Mouse (Mus musculus): Measurements from ENCODE around the gene Sema4b. TPM values are rescaled to one million over a fixed set of nuclear protein-coding genes. Genes with fewer than 3 reads are reported as not detected.

The Sema4b gene
- total and polyA plus RNA-seq, 2 experiments from 2014 or later = 29.2 to 43.7 TPM

DNA sequence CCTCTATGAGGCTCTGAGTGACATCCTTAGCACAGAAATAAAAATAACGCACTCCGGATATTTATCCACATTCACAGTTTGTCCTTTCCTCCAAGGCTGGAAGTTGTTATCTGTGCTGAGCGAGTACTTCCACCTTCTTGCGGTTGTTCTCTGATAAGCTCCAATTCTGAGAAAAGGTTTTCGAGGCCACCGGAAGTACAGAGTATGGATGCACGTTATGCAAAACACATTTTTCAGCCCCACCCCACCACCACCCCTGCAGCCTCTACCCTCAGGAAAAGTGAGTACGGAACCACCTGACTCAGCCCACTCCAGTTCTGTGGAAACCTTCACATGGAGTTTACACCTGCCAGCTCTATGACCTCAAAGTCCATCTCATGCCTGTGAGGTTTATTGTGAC, 40.6 kb upstream of the Sema4b start:
- no peak overlapping the region for H3K4me2 ChIP-seq (ENCODE audit: low read depth, low read length, poor library complexity, severe bottlenecking)
- no peak for ATAC-seq (ENCODE audit: low FRiP score)
- no peak for DNase-seq (ENCODE audit: low spot score)
- no peak overlapping the region for H3K4me3 ChIP-seq (ENCODE audit: low read depth, low read length)
- H3K36me3 ChIP-seq (ENCODE audit: insufficient read depth, low read length) = no peaks in the 10 kb centered on the region
- no peak for TF ChIP-seq CTCF (IDR thresholded peaks at IDR 0.05)
- WGBS = 91% methylated on average over 8 of the region's 8 CpGs
- H3K27ac ChIP-seq (ENCODE audit: low read depth, low read length) = no peak overlapping the region
- no peaks in the 10 kb centered on the region for H3K4me1 ChIP-seq (ENCODE audit: insufficient read depth, low read length)
- H3K9ac ChIP-seq (replicated peaks; ENCODE audit: low read length, poor library complexity, severe bottlenecking) = no peak overlapping the region
- no peaks in the 10 kb centered on the region for H3K9me3 ChIP-seq (ENCODE audit: low read length)
- H3K27me3 ChIP-seq (ENCODE audit: insufficient read depth, low read length) = no peaks in the 10 kb centered on the region

DNA sequence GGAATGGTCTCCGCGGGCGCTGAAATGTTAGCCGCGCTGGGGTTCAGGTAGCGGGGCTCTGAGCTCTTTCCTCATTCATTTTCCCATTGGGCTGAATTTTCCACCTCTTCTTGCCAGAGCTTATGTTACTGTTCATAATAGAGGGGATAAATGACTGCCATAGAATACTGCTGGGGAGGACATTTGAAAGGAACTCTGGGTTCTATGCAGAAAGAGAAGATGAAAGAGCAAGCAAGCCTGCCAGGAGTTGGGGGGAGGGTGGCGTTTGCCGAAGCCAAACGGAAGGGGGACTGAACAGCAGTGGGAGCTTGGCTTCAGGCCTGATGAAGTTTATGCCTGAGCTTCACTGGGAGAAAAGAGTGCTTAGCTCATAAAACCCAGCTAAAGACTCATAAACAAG, 37.3 kb upstream of the Sema4b start:
- Histone ChIP-seq H3K9ac (replicated peaks; ENCODE audit: low read length, poor library complexity, severe bottlenecking) (no peak overlapping the region), H3K4me3 (ENCODE audit: low read depth, low read length) (no peak overlapping the region), H3K27me3 (ENCODE audit: insufficient read depth, low read length) (no peaks in the 10 kb centered on the region), H3K4me2 (ENCODE audit: low read depth, low read length, poor library complexity, severe bottlenecking) (no peak overlapping the region), H3K27ac (ENCODE audit: low read depth, low read length) (0 out of 2 replicates have a peak overlapping the region, but pooled peaks have one; percentile 47), H3K36me3 (ENCODE audit: insufficient read depth, low read length) (no peaks in the 10 kb centered on the region), H3K4me1 (ENCODE audit: insufficient read depth, low read length) (no peaks in the 10 kb centered on the region), H3K9me3 (ENCODE audit: low read length) (no peaks in the 10 kb centered on the region)
- DNase-seq (ENCODE audit: low spot score) (peak; percentile 86), ATAC-seq (ENCODE audit: low FRiP score) (peak; percentile 54; the same call in 1 of the 2 replicates)
- TF ChIP-seq CTCF (IDR thresholded peaks at IDR 0.05) = no peak
- 33% methylated on average over 9 of the region's 9 CpGs for WGBS

DNA sequence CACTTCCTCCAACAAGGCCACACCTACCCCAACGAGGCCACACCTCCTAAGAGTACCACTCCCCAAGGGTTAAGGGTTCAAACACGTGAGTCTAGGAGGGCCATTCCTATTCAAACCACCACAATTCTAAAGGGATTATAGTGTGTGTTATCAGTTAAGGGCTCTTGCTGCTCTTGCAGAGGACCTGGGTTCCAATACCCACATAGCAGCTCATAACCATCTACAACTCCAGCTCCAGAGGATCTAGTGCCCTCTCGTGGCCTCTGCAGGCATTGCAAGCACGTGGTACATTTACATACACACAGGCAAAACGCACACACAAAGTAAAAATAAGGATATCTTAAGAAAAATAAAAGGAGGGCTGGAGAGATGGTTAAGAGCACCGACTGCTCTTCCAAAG, 34.5 kb upstream of the Sema4b start:
- no peak for ATAC-seq (ENCODE audit: low FRiP score)
- no peak for DNase-seq (ENCODE audit: low spot score)
- peak; percentile 60 for TF ChIP-seq CTCF (IDR thresholded peaks at IDR 0.05)
- Histone ChIP-seq H3K36me3 (ENCODE audit: insufficient read depth, low read length) (no peaks in the 10 kb centered on the region), H3K27ac (ENCODE audit: low read depth, low read length) (no peak overlapping the region), H3K9ac (replicated peaks; ENCODE audit: low read length, poor library complexity, severe bottlenecking) (no peak overlapping the region), H3K4me3 (ENCODE audit: low read depth, low read length) (no peak overlapping the region), H3K9me3 (ENCODE audit: low read length) (no peaks in the 10 kb centered on the region), H3K4me1 (ENCODE audit: insufficient read depth, low read length) (no peaks in the 10 kb centered on the region), H3K4me2 (ENCODE audit: low read depth, low read length, poor library complexity, severe bottlenecking) (no peak overlapping the region), H3K27me3 (ENCODE audit: insufficient read depth, low read length) (no peaks in the 10 kb centered on the region)
- WGBS = 67% methylated on average over 6 of the region's 6 CpGs

DNA sequence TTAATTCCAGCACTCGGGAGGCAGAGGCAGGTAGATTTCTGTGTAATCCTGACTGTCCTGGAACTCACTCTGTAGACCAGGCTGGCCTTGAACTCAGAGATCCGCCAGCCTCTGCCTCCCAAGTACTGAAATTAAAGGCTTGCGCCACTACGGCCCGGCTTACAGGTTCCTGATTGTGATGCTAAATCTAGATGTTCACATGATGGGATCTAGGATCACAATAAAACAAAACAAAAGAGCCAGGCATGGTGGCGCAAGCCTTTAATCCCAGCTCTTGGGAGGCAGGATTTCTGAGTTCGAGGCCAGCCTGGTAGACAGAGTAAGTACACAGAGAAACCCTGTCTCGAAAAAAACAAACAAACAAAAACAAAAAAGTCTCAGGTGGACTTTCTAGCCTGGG, 33.9 kb upstream of the Sema4b start:
- Histone ChIP-seq H3K36me3 (ENCODE audit: insufficient read depth, low read length) (no peaks in the 10 kb centered on the region), H3K4me1 (ENCODE audit: insufficient read depth, low read length) (no peaks in the 10 kb centered on the region), H3K27ac (ENCODE audit: low read depth, low read length) (no peak overlapping the region), H3K27me3 (ENCODE audit: insufficient read depth, low read length) (no peaks in the 10 kb centered on the region), H3K4me3 (ENCODE audit: low read depth, low read length) (no peak overlapping the region), H3K9me3 (ENCODE audit: low read length) (no peaks in the 10 kb centered on the region), H3K4me2 (ENCODE audit: low read depth, low read length, poor library complexity, severe bottlenecking) (no peak overlapping the region), H3K9ac (replicated peaks; ENCODE audit: low read length, poor library complexity, severe bottlenecking) (no peak overlapping the region)
- 93% methylated on average over 8 of the region's 8 CpGs for WGBS
- ATAC-seq (ENCODE audit: low FRiP score) (no peak), DNase-seq (ENCODE audit: low spot score) (no peak)
- no peak for TF ChIP-seq CTCF (IDR thresholded peaks at IDR 0.05)

DNA sequence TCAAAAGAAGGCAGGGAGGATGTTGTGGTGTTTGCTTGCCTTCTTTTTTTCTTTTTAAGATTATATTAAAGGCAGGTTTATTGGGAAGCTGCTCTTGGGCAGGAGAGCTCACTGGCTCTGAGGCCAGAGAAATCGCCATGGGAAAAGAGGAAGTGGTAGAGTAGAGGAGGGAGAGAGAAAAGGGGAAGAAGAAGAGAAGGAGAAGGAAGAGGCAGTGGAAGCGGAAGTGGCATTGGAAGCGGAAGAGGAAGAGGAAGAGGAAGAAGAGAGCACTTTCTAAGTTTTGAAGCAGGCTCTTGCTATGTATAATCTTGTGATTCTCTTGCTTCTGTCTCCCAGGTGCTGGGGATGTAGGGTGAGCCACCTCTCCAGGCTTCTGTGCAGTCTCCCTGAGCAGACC, 32.0 kb upstream of the Sema4b start:
- H3K4me3 ChIP-seq (ENCODE audit: low read depth, low read length) = no peak overlapping the region
- H3K27me3 ChIP-seq (ENCODE audit: insufficient read depth, low read length) = no peaks in the 10 kb centered on the region
- H3K4me1 ChIP-seq (ENCODE audit: insufficient read depth, low read length) = no peaks in the 10 kb centered on the region
- TF ChIP-seq CTCF (IDR thresholded peaks at IDR 0.05) = no peak
- no peak overlapping the region for H3K27ac ChIP-seq (ENCODE audit: low read depth, low read length)
- no peak for DNase-seq (ENCODE audit: low spot score)
- H3K9me3 ChIP-seq (ENCODE audit: low read length) = no peaks in the 10 kb centered on the region
- H3K9ac ChIP-seq (replicated peaks; ENCODE audit: low read length, poor library complexity, severe bottlenecking) = no peak overlapping the region
- ATAC-seq (ENCODE audit: low FRiP score) = no peak
- no peak overlapping the region for H3K4me2 ChIP-seq (ENCODE audit: low read depth, low read length, poor library complexity, severe bottlenecking)
- WGBS = 82% methylated on average over 3 of the region's 3 CpGs
- no peaks in the 10 kb centered on the region for H3K36me3 ChIP-seq (ENCODE audit: insufficient read depth, low read length)

DNA sequence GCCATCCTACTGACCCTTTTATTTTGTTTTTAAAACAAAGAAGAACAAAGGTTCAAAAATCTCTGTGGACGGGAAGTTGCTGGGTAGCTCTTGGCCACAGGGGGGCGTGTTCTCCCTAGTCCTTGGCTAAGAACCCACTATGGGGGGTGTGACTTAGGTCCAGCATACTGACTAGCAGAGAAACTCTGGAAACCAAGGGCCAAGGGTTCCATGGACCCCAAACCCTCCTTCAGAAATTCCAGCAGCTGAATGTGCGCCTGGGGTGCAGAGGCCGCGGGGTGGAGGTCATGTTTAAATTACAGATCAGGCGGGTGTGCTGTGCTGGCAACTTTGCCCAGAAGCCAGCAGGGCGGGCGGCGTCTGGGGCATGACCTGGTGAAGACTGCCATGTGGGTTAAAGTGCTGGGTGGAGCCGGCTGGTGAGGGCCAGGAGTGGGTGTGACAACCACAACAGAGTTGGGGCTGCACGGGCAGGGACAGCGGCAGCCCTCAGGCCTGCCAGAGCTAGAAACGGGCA, 29.9 kb upstream of the Sema4b start:
- no peaks in the 10 kb centered on the region for H3K9me3 ChIP-seq (ENCODE audit: low read length)
- no peak overlapping the region for H3K27ac ChIP-seq (ENCODE audit: low read depth, low read length)
- no peaks in the 10 kb centered on the region for H3K36me3 ChIP-seq (ENCODE audit: insufficient read depth, low read length)
- no peaks in the 10 kb centered on the region for H3K27me3 ChIP-seq (ENCODE audit: insufficient read depth, low read length)
- H3K4me1 ChIP-seq (ENCODE audit: insufficient read depth, low read length) = no peaks in the 10 kb centered on the region
- WGBS = 50% methylated on average over 13 of the region's 13 CpGs
- no peak overlapping the region for H3K4me3 ChIP-seq (ENCODE audit: low read depth, low read length)
- ATAC-seq (ENCODE audit: low FRiP score) = no peak
- peak; percentile 55 for TF ChIP-seq CTCF (IDR thresholded peaks at IDR 0.05)
- no peak overlapping the region for H3K4me2 ChIP-seq (ENCODE audit: low read depth, low read length, poor library complexity, severe bottlenecking)
- H3K9ac ChIP-seq (replicated peaks; ENCODE audit: low read length, poor library complexity, severe bottlenecking) = no peak overlapping the region
- DNase-seq (ENCODE audit: low spot score) = peak; percentile 65

All from midbrain, postnatal 0 days (tissue).